Mouse (Mus musculus) embryonic fibroblast, embryonic 13.5 days (primary cell): ENCODE measurements at regions not wholly inside any gene's neighbourhood (a gene's known extent, or its start where the extent isn't known, plus 50 kb on each side); places are given as distances from the start of the nearest gene placed in this dataset.

Experiments
- CTCF ChIP-seq: IDR thresholded peaks from 2 replicates; pipeline ENCODE4 v1.5.1; 2011; ENCODE audit warnings: mild to moderate bottlenecking, control low read depth, low read length, moderate library complexity, borderline replicate concordance; ENCODE audit not compliant: insufficient read depth
- POLR2A ChIP-seq: IDR thresholded peaks from 2 replicates; pipeline ENCODE4 v1.6.1; 2011; ENCODE audit warnings: low read depth, mild to moderate bottlenecking, control low read depth, low read length, moderate library complexity

- TF ChIP-seq CTCF (no peak), POLR2A (no peak)
Measured at GRCm38 (mm10) chr12:25338771-25339170, 241.8 kb upstream of the Id2 start.
